Mouse (Mus musculus): ENCODE results near the gene Myh6.
"Not testable (repeated sequence)": the region's sequence is repeated elsewhere in the genome, so short reads cannot be mapped to it uniquely, and the experiment has no call there.

Gene Myh6

DNA sequence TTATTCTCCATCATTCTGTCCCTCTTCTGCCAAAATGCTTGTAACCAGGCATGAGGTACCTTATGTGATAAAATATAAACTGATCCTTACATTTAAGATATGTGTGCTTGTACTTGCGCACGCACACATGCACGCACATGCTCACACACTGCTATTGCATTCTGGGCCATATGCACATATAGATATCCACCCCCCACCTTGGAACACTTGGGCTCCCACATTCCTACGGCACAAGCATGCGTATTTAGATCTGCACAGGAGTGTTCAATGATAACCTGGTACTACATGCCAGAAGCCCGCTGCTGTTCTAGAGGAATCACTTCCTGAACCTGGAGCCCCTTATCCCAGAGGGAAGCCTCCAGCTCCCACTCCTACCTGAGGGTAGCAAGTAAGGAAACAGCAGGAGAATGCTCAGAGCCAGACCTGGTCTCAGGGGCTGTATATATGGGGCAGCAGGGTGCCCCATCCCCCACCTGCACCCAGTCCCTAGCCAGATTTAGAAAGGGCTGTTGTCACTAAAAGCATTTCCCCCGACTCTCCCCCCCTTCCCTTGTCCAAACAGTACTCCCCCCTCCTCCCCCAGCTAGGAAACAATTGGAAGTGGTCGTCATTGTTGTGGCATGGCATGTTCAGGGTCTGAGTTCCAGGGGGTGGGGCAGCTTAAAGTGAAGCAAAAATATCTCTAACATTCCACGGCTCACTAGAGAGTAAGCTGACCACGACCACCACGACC lies 27.6 kb upstream of the Myh6 start, which contains the start of gene Myh7:
Myh7 (minus strand) TSS at position 491 of the 733 bp plus-strand sequence.
- no peak for DNase-seq

GRCm38 (mm10) chr14:54993636-54994035 lies 26.9 kb upstream of the Myh6 start:
- DNase-seq = no peak

GRCm38 (mm10) chr14:54992196-54992595 lies 25.5 kb upstream of the Myh6 start:
- no peak for DNase-seq

DNA sequence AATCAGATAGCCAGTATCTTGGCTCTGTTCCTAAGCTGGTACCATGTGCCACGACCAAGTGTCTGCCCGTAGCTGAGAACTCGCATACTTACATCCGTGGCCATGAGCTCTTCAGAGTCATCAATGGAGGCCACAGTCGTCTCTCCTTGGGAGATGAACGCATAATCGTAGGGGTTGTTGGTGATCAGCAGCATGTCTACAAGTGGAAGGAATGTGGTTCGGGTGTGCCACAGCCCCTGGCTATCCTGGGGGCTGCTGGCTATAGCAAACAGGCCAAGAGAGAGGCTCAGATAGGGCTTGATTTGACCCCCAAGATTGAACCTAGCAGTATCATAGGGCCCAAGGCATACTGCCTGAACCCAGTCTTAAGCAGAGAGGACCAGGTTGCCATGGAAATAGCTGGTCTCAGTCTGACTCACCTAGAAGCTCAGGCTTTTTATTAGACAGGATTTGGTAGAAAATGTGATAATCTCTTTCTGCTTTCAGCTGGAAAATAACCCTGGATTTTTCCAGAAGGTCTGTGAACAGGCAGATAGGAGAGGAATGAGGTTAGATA lies 23.2 kb upstream of the Myh6 start:
- no peak for DNase-seq

DNA sequence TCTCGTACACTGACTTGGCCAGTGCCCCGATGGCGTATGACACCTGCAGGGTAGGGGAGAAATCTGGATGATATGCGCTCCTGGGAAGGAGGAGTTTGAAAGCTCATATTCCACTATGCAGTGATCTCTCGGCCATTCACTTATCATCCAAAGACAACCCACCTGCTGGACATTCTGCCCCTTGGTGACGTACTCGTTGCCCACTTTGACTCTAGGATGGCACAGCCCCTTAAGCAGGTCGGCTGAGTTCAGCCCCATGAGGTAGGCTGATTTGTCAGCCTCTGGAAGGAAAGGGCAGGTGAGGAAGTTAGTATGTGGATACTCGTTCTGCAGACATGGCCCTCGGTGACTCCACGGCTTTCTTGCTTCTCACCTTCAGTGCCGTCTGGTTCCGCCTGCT lies 22.2 kb upstream of the Myh6 start:
- DNase-seq = no peak

GRCm38 (mm10) chr14:54988350-54988874 lies 21.7 kb upstream of the Myh6 start:
- DNase-seq = not testable (repeated sequence)

- DNase-seq = no peak
These were observed 15.2 kb upstream of the Myh6 start for GRCm38 (mm10) chr14:54981934-54982333.

GRCm38 (mm10) chr14:54978664-54979063 lies 11.9 kb upstream of the Myh6 start:
- no peak for DNase-seq

GRCm38 (mm10) chr14:54976633-54977032 lies 9.9 kb upstream of the Myh6 start, which contains the start of gene Gm17428:
Gm17428 (plus strand) TSS chr14:54976933.
- no peak for DNase-seq

GRCm38 (mm10) chr14:54974068-54974791 lies 7.5 kb upstream of the Myh6 start:
- DNase-seq = no peak

DNA sequence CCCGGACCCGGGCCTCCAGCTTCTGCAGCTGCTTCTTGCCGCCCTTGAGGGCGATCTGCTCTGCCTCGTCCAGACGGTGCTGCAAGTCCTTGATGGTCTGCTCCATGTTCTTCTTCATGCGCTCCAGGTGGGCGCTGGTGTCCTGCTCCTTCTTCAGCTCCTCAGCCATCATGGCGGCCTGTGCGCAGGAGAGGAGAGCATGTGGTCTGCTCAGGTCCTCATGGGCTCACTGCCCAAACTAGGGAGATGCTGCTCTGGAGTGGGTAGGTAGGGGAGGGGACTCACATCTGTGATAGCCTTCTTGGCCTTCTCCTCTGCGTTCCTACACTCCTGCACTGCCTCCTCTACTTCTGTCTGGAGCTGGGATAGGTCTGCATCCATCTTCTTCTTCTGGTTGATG lies 6.1 kb upstream of the Myh6 start:
- not testable (repeated sequence) for DNase-seq

GRCm38 (mm10) chr14:54968344-54968743 lies 1.6 kb upstream of the Myh6 start:
- no peak for DNase-seq

DNA sequence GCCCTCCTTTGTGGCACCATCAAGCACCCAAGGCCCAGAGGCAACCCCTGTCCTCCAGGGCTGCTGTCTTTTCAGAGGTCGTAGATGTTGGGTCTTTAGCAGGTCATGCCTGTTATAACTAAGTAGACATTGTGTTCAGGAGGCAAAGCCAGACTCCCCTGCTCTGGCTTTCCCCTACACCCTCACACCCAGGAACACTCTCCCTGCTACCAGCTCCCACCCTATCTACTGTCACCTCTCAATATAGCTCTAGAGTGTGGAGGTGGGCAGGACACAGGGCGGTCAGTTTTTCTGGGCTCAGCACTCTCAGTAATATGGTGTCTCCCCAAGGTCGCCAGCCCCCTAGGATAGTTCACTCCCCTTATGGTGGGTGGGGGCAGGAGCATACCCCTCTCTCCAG lies 1.1 kb upstream of the Myh6 start:
- DNase-seq = no peak

DNA sequence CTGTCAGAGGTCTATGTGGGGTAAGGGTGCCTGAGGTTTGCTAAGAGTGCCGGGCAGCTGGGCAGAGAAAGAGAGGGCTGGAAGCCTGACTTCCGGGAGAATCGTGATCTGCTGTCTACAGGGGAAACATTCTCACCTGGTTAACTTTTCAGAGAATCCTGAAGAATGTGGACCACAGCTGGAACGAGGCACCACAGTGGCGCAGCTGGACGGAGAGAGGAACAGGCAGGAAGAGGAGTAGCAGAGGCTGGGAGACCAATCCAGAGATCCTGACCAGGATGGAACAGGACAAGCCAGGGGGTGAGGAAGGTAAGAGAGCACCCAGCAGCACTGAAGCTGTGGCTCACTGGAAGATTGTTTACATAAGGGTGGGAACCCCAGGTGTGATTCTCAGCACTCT lies 1.1 kb downstream of the Myh6 start:
- DNase-seq = no peak

GRCm38 (mm10) chr14:54965044-54965443 lies 1.7 kb downstream of the Myh6 start:
- no peak for DNase-seq

- DNase-seq = no peak
These were observed 3.0 kb downstream of the Myh6 start for GRCm38 (mm10) chr14:54963727-54964126.

DNA sequence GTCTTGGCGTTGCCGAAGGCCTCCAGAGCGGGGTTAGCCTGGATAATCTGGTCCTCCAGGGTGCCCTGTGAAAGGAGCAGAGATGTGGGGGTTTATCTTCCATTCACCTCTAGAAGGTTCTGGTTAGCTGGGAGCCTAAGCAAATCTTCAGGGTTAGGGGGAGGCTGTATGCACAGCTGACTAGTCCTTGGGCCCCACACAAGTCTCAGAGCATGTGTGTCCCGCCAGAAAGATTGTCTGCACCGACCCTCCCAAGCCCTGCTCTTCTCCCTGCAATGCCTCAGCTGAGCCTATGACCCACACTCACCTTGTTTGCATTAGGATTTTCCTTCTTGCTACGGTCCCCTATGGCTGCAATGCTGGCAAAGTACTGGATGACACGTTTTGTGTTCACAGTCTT lies 4.0 kb downstream of the Myh6 start:
- DNase-seq = no peak

GRCm38 (mm10) chr14:54961487-54961886 lies 5.2 kb downstream of the Myh6 start:
- no peak for DNase-seq

DNA sequence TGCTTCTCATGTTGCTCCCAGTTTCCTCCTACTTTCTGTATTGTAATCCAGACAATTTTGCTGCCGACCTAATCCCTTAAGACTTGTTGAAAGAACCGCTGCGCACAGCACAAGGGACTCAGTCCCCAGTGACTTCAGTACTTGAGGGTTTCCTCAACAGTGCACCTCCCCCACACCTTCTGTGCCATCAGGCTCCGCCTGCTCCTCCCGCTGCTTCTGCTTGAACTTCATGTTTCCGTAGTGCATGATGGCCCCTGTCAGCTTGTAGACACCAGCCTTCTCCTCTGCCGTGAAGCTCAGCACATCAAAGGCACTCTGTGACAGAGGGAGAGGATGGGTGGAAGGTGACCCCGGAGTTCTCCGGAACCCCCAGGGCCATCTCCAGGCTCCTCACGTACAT lies 6.0 kb downstream of the Myh6 start:
- no peak for DNase-seq

DNA sequence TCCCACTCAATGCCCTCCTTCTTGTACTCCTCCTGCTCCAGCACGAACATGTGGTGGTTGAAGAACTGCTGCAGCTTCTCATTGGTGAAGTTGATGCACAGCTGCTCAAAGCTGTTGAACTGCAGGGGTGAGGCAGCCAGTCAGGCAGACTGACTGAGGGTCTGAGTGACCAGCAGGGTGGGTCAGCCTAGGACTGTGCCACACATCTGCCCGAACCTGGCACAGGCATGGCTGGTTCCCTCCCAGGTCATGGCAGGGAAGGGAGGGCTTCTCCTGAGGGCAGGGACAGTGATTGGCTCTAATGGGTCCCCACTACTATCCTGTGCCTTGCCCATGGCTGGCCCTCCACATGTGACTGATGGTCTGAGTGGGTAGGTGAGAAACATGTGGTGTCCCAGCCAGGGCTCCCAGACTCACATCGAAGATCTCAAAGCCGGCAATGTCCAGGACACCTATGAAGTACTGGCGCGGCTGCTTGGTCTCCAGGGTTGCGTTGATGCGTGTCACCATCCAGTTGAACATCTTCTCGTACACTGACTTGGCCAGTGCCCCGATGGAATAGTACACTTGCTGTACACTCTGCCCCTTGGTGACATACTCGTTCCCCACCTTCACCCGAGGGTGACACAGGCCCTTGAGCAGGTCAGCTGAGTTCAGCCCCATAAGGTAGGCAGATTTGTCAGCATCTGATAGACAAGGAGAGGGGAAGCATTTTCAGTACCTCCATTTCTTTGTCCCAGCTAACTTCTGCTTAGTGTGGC lies 6.7 kb downstream of the Myh6 start:
- DNase-seq = not testable (repeated sequence)

DNA sequence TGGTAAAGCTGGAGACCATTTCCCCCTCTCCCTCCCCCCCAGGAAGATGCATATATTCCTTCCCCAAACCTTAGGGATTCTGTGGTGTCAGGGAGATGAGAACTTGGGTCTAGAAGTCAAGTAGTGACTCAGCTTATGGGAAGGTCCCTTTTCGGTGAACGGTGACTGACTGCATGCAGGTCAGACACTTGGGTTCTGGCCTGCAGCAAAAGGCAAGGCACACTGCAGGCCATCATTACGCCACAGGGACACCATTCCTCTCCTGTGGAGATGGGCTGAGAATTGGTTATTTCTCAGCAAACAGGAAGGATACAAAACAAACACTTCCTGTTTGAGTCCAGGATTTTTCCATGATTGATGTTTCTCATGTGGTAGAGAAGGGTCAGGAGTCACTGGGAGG lies 7.5 kb downstream of the Myh6 start:
- DNase-seq = no peak

GRCm38 (mm10) chr14:54958503-54958902 lies 8.2 kb downstream of the Myh6 start:
- DNase-seq = no peak

GRCm38 (mm10) chr14:54956533-54956932 lies 10.2 kb downstream of the Myh6 start:
- DNase-seq = no peak
